Mouse (Mus musculus) lung, postnatal 0 days (tissue): ENCODE results near the gene Inka2.

Source experiments
- CTCF ChIP-seq: IDR thresholded peaks from 2 replicates; pipeline ENCODE4 v1.5.1; 2016; ENCODE audit warnings: antibody characterized with exemption, mild to moderate bottlenecking
- EP300 ChIP-seq: IDR thresholded peaks from 2 replicates; pipeline ENCODE4 v1.6.1; 2016; ENCODE audit warnings: antibody characterized with exemption, mild to moderate bottlenecking, control low read depth

DNA sequence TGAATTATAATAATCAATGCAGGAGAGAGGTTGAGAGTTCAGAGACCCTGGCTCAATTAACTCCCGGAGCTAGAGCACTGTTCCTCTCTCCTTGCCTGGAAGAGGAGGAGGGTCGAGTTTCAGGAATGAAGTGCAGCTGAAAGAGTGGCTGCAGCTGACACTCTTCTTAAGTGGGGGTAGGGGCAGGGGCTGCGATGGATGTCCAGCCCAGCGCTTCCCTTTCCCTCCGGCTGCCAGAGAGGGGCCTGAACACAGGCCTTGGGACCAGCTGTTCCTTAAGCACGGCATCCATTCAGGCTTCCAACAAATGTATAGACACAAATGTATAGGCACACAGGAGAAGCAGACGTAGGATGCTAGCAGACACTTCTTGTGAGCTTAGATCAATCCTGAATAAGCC, 3.2 kb downstream of the Inka2 start:
- TF ChIP-seq CTCF (no peak), EP300 (no peak)
